Mouse (Mus musculus) cerebral cortex, adult 2 months (tissue): Measurements from ENCODE around the gene Adora1.

Experiments
- WGBS: fragments of 180-500 bp; shearing (Covaris S2); methylation state at CpG from one replicate; pipeline ENCODE4 v1.1.7; 2018; 5-methylcytosine and 5-hydroxymethylcytosine counted together

Adora1 gene

DNA sequence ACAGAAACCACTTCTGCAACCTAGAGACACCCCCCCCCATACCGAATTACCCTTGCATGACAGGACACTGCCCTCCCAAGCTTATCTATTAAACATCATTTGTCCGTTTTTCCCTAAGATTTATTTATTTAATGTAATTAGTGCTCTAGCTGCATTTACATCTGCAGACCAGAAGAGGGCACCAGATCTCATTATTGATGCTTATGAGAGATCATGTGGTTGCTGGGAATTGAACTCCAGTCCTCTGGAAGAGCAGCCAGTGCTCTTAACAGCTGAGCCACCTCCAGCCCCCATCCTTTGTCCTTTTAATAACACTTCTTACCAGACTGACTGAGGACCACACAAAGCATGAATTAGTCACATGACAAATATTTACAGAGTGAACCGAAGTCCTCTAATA, 80.6 kb downstream of the Adora1 start:
- WGBS, result 73% methylated on average over 3 of the region's 3 CpGs

GRCm38 (mm10) chr1:134154121-134154520, 81.1 kb downstream of the Adora1 start:
- 96% methylated on average over 3 of the region's 3 CpGs for WGBS

DNA sequence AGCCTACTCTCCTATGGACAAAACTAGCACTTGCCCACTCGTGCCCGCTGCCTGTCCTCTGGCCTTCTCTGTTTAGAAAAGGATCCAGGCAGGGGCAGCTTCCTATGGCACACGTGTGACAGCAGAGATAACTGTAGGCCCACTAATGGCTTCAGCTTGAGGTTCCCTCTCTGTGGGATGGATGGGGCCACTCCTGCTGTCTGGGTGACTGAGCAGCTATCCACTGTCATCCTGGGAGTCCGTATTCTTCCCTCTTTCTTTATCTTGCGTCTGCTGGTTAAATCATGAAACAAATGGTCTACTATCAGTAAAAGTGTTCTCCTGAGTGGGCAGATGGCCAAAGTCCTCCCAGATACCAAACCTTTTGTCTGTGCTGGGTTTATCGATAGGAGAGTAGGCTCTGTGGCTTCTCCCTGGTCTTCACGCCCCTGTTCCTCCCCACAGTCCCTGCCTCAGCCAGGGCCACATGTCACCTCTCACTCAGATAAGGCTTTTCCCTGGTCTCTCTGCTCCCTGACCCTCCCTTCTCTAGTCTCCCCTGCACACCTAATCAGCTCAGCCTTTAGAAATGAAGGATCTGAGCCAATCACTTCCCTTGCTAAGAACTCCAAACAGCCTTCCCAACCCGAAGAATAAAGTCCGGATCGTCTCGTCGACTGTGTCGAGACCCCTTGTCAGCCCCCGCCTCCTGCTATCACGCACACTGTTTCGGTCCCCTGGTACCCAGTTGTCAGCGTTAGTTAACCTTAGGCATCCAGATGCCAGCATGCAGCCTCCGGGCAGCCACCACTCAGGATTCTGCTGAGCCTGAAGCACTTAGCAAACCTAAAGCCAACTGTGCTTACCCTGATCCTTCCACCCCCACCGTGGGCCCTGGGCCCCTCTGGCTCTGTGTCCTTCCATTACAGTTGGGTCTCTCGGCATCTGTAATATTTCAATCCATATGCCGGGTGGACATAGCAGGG, 82.3 kb downstream of the Adora1 start:
- WGBS, result 88% methylated on average over 21 of the region's 21 CpGs

DNA sequence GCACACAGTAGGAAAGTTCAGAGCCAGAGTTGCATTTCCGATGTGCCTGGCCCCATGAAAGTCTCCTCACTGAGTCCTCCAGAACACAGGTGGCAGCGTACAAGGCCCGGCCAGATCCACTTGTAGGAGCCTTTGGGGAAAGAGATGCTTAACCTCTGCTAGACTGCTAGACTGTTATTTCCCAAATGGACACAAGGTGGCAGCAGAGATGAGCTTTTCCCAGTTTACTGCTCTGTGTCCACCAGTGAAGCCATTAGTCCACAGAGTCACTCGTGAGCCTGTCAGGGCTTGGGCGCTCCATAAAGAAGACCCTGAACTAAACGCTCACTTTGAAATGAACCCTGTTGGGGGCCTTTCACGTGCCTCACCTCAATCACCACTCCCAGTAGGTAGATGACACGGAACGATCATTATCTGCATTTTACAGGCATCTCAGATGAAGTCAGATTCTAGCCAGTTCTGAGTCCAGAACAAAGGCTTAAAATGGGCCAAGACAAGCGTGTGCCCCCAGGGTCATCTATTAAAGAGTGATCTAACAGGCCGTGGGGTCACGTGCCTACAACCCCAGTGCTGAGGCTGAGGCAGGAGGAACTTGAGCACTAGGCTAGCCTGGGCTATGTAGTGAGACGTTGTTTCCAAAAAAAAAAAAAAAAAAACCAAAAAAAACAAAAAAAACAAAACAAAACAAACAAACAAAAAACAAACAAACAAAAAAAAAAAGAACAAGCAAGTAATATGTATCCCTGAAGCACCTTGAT, 83.4 kb downstream of the Adora1 start:
- WGBS, result 25% methylated on average over 13 of the region's 13 CpGs

DNA sequence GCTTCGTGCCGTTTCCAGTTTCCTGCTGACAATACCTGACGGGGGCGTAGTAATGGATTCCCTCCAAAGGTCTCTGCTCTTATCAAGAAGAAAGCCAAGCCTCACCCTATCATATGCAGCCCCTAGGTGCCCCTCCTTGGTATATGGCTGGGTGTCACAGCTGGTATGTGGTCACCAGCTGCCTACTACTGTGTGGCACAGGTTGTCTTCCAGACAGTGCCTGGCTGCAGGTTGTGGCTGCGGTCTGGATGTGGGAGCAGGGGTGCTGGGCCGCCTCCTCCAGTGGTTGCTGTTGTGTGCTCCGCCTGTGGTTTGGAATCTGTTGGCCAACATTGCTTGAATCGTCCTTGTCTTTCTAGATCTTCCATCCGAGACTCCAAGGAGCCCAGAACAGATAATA, 84.5 kb downstream of the Adora1 start:
- 95% methylated on average over 9 of the region's 9 CpGs for WGBS

GRCm38 (mm10) chr1:134150076-134150475, 85.2 kb downstream of the Adora1 start:
- WGBS, result 84% methylated on average over 8 of the region's 8 CpGs
